Mouse (Mus musculus) lung, embryonic 14.5 days (tissue): ENCODE measurements around the gene Ube2ql1. TPM values are rescaled to one million over a fixed set of nuclear protein-coding genes. Genes with fewer than 3 reads are reported as not detected.
A peak's percentile ranks its signal among the peaks of the same experiment; 100 is the strongest.

Experiments
- ATAC-seq: fragments of 200-750 bp; cut with Nextera tagmentation; 2 replicates; pipeline ENCODE4 v1.8.0; 2017; ENCODE audit warnings: mild to moderate bottlenecking, moderate TSS enrichment, moderate library complexity; ENCODE audit not compliant: insufficient read depth
- DNase-seq: peaks from one replicate; pipeline ENCODE4 v3.0.0-alpha.2; 2015
- H3K27ac ChIP-seq: fragments of 300-500 bp; sonication (generic); 2 replicates; pipeline ENCODE4 v1.5.1; 2014; ENCODE audit warnings: low read depth, mild to moderate bottlenecking, moderate library complexity
- H3K27me3 ChIP-seq: fragments of 300-500 bp; sonication (generic); 2 replicates; pipeline ENCODE4 v1.6.1; 2014; ENCODE audit warnings: low read length, control low read depth; ENCODE audit not compliant: insufficient read depth
- H3K36me3 ChIP-seq: fragments of 300-500 bp; sonication (generic); 2 replicates; pipeline ENCODE4 v1.6.1; 2014; ENCODE audit warnings: control low read depth; ENCODE audit not compliant: insufficient read depth
- H3K4me1 ChIP-seq: fragments of 300-500 bp; sonication (generic); 2 replicates; pipeline ENCODE4 v1.6.1; 2014; ENCODE audit warnings: antibody characterized with exemption, control low read depth; ENCODE audit not compliant: insufficient read depth
- H3K4me2 ChIP-seq: fragments of 300-500 bp; sonication (generic); 2 replicates; pipeline ENCODE4 v1.6.1; 2014; ENCODE audit warnings: mild to moderate bottlenecking
- H3K4me3 ChIP-seq: fragments of 300-500 bp; sonication (generic); 2 replicates; pipeline ENCODE4 v1.5.1; 2014; ENCODE audit warnings: low read depth, low read length
- H3K9ac ChIP-seq: fragments of 300-500 bp; sonication (generic); 2 replicates; pipeline ENCODE4 v1.6.1; 2014
- H3K9me3 ChIP-seq: fragments of 300-500 bp; sonication (generic); 2 replicates; pipeline ENCODE4 v1.6.1; 2016; ENCODE audit warnings: low read depth, low read length, control low read depth
- CTCF ChIP-seq: IDR thresholded peaks from 2 replicates; pipeline ENCODE4 v1.5.1; 2016; ENCODE audit warnings: antibody characterized with exemption, low read depth
- WGBS: fragments of 180-500 bp; shearing (Covaris S2); extraction: QIAGEN DNeasy Blood & Tissue Kit; methylation state at CpG from one replicate; pipeline ENCODE4 v1.1.7; 2014; 5-methylcytosine and 5-hydroxymethylcytosine counted together
- polyA plus RNA-seq: library from polyadenylated mRNA; unstranded; fragments of >200 nt; fragmentation: Nextera tagmentation; extraction: Ambion mirVana; gene quantifications from 2 replicates; pipeline ENCODE4 v1.2.1, GENCODE M21; 2014

Ube2ql1 gene
- polyA plus RNA-seq, 1 experiment from 2014 or later = 0.34 TPM

DNA sequence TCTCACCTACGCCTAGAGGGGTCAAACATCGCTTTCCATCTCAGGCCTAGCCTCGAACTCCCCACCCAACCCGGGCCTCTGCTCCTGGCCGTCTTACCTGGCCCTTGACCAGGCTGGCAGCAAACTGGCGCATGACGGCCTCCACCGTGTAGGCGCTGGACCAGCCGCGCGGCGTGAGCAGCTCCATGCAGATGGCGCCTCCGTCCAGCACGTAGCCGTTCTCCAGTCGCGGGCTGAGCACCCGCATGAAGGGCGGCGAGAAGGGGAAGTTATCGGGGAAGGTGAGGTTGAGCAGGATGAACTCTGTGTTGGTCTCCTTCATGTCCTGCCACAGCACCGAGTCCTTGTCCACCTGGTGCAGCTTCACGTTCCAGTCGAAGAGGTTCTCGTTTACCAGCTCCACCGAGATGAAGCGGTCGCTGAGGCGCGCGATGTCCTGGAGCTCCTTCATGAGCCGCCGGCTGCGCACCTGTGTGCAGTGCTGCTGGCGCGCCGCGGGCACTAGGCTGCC, 1.2 kb downstream of the Ube2ql1 start:
- ATAC-seq = no peak
- Histone ChIP-seq H3K27me3 (peaks cover 58% of the 10 kb centered on the region), H3K4me1 (0 out of 2 replicates have a peak, but pooled peaks cover 3% of the 10 kb centered on the region), H3K9ac (peak overlapping the region; percentile 49; the same call in 1 of the 2 replicates), H3K36me3 (no peaks in the 10 kb centered on the region), H3K4me2 (peak overlapping the region; percentile 98), H3K27ac (no peak overlapping the region), H3K9me3 (no peaks in the 10 kb centered on the region), H3K4me3 (peak overlapping the region; percentile 58)
- 1% methylated on average over 40 of the region's 40 CpGs for WGBS
- DNase-seq = peak; percentile 40
- TF ChIP-seq CTCF = no peak

DNA sequence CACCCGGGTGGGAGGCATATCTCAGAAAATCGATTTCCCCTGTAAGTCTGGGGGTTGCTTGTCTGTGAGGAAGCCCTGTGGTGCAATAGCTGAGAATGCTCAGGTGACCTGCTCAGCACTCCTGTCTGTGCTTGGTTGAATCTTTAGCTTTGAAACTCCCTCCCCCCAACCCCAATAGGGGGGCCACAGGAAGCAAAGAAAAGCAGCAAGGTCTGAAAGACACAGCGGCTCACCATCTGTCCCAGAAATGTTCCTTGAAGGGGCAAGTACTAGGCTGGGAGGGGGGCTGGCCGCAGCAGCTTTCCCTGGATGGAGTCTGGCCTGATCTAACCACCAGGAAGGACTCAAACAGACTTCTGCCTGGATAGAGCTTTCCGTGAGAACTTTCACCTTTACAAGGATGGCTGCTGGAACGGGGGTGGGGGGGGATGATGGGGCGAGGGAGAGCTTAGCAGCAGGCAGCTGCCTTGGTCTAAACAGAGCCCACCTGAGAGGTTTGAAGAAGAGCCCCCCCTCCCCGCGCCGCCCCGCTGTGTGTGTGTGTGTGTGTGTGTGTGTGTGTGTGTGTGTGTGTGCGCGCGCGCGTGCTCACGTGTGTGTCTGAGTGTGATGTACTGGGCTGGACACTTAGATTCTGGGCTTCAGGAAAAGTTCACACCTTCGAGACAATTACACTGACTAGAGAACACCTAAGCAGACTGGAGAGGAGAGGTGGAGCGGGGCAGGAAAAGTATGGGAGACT, 2.1 kb downstream of the Ube2ql1 start:
- Histone ChIP-seq H3K4me1 (0 out of 2 replicates have a peak, but pooled peaks cover 3% of the 10 kb centered on the region), H3K27ac (no peak overlapping the region), H3K9me3 (no peaks in the 10 kb centered on the region), H3K27me3 (peaks cover 58% of the 10 kb centered on the region), H3K9ac (no peak overlapping the region), H3K36me3 (no peaks in the 10 kb centered on the region), H3K4me3 (no peak overlapping the region), H3K4me2 (peak overlapping the region; percentile 21)
- DNase-seq (no peak), ATAC-seq (no peak)
- WGBS = 16% methylated on average over 16 of the region's 19 CpGs
- no peak for TF ChIP-seq CTCF

DNA sequence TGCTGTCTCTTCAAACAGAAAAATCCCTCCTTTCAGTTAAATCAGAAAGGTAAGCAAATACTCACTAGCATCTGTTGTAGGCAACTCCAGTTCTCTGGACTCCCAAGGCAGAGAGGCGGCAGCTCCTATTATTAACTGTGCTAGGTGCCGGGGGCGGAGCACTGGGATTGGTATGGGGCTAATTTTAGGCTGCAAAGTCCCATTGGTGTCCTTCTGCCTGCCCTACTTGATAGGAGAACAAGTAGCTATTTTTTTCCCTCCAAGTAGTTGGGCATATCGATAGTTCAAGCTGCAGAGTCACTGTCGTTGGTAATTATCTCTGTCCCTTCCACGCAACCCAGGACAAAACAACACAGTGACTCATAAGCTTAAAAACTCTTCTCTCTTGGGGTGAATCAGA, 7.1 kb downstream of the Ube2ql1 start:
- no peaks in the 10 kb centered on the region for H3K36me3 ChIP-seq
- ATAC-seq (no peak), DNase-seq (no peak)
- H3K9ac ChIP-seq = no peak overlapping the region
- no peaks in the 10 kb centered on the region for H3K4me1 ChIP-seq
- no peak overlapping the region for H3K27ac ChIP-seq
- H3K9me3 ChIP-seq = no peaks in the 10 kb centered on the region
- no peak overlapping the region for H3K4me3 ChIP-seq
- H3K4me2 ChIP-seq = no peak overlapping the region
- TF ChIP-seq CTCF = no peak
- 81% methylated on average over 6 of the region's 6 CpGs for WGBS
- peaks cover 27% of the 10 kb centered on the region for H3K27me3 ChIP-seq

DNA sequence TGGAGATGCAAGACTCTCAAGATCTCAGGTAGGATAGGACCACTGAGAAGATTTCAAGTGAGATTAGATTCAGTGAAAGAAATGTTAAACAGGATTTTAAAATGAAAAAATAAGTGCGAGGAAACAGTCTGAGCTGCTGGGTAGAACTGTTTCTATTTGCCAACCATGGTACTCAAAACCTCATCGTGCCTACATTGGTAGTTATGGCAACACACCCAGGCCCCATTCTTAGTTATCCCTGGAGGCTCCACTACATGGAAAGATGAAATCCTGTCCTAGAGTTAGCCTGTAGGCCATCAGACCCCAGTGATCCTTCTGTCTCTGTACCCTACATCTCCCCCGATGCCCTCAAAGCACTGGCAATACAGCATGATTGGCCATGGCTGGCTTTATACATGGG, 14.3 kb downstream of the Ube2ql1 start:
- 85% methylated on average over 3 of the region's 3 CpGs for WGBS

DNA sequence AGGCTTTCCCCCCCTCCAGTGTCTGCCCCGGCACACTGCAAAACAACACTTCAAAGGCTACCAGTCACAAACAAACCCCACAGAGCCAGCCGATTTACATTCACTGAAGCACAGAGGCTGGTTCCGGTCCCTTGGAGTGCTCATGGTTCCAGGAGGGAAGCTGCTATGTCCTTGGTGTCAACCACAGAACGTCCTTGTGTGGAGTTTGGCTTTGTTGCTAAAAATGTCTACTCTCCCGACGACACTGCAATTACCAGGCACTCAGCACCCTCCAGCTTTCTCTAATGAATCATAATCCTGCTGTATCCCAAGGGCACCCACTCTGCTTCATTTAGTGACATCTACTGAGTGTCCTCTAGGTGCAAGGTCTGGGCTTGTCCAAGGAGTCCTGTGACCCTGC, 18.5 kb downstream of the Ube2ql1 start:
- Histone ChIP-seq H3K9me3 (no peaks in the 10 kb centered on the region), H3K27me3 (no peaks in the 10 kb centered on the region), H3K27ac (no peak overlapping the region), H3K4me2 (no peak overlapping the region), H3K36me3 (no peaks in the 10 kb centered on the region), H3K9ac (no peak overlapping the region), H3K4me1 (no peaks in the 10 kb centered on the region), H3K4me3 (no peak overlapping the region)
- WGBS = 11% methylated on average over 6 of the region's 6 CpGs
- no peak for TF ChIP-seq CTCF
- ATAC-seq (no peak), DNase-seq (no peak)

More for the DNA sequence above, 14.3 kb downstream of the Ube2ql1 start:
- H3K4me3 ChIP-seq = no peak overlapping the region
- TF ChIP-seq CTCF = no peak
- ATAC-seq (no peak), DNase-seq (no peak)
- H3K27ac ChIP-seq = no peak overlapping the region
- H3K9me3 ChIP-seq = no peaks in the 10 kb centered on the region
- H3K27me3 ChIP-seq = no peaks in the 10 kb centered on the region
- no peaks in the 10 kb centered on the region for H3K36me3 ChIP-seq
- H3K4me2 ChIP-seq = no peak overlapping the region
- no peak overlapping the region for H3K9ac ChIP-seq
- H3K4me1 ChIP-seq = no peaks in the 10 kb centered on the region

DNA sequence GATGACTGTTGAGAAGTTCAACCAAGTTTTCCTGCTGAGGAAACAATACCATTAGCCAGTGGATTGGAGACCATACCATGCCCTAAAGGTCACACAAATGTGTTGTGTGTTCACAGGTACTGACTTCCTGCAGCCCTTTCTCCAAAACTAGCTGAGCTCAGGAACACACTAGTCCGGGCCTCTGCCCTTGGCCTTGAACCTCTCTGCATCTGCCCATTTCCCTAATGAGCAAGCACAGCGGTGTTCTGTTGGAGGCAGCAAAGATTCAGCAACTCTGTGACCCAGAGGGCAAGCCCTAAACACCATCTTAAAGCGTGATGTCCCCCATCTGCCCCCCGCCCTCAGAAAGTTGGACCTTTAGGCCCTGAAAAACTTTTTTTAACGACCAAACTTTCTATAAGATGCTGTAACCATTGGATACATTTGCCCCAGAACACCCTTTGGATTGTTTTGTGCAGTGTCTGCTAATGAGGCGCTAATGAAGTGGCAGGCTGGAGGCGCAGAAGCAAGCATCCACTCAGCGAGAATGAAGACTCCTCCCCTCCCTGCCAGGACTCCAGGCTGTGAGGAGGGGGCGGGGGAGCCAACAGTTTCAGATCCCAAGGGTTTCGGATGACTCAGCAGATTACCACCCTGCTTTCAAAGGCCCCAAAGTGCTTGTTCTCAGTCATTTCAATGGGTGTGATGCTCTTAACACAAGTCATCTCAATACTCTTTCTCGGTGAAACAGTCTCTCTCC, 21.7 kb downstream of the Ube2ql1 start:
- DNase-seq = peak; percentile 27
- H3K9me3 ChIP-seq = no peaks in the 10 kb centered on the region
- TF ChIP-seq CTCF = no peak
- H3K4me2 ChIP-seq = no peak overlapping the region
- H3K4me3 ChIP-seq = no peak overlapping the region
- ATAC-seq = no peak; the same call in 1 of the 2 replicates
- no peak overlapping the region for H3K9ac ChIP-seq
- no peaks in the 10 kb centered on the region for H3K4me1 ChIP-seq
- no peaks in the 10 kb centered on the region for H3K36me3 ChIP-seq
- 10% methylated on average over 11 of the region's 11 CpGs for WGBS
- no peaks in the 10 kb centered on the region for H3K27me3 ChIP-seq
- no peak overlapping the region for H3K27ac ChIP-seq

DNA sequence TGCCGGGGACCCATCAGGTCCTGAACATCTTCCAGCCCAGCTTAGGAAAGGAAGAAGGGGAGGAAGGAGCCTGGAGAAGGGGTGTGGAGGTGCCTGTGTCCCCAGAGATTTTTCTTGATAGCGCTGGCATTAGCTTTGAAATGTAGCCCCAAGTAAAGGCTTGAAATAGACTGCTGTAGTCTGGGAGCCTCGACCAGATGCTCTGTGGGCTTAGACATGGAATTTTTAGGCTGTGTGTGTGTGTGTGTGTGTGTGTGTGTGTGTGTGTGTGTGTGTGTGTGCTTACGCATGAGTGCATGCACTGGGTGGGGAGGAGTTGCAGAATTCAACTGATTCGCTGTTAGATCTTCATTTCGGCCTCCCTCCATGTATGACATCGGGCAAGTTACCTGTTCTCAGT, 31.5 kb downstream of the Ube2ql1 start:
- ATAC-seq (no peak), DNase-seq (no peak)
- WGBS = 85% methylated on average over 7 of the region's 7 CpGs
- H3K4me1 ChIP-seq = no peaks in the 10 kb centered on the region
- H3K9me3 ChIP-seq = no peaks in the 10 kb centered on the region
- no peaks in the 10 kb centered on the region for H3K36me3 ChIP-seq
- no peaks in the 10 kb centered on the region for H3K27me3 ChIP-seq
- no peak overlapping the region for H3K4me3 ChIP-seq
- H3K27ac ChIP-seq = no peak overlapping the region
- H3K4me2 ChIP-seq = no peak overlapping the region
- TF ChIP-seq CTCF = no peak
- no peak overlapping the region for H3K9ac ChIP-seq
